Mouse (Mus musculus) MEL (cell line): ENCODE measurements around the gene Cntfr.

Experiments
- CTCF ChIP-seq, 3 experiments: IDR thresholded peaks in 2 of 3; conservative IDR thresholded peaks in 1 of 3; 2 replicates each; pipeline ENCODE4 v1.5.1; 2011 to 2012; ENCODE audit warnings: low read length in 3 of 3, low read depth in 2 of 3, mild to moderate bottlenecking in 2 of 3, improper control_type of control experiment in 1 of 3, inconsistent platforms in 1 of 3, mixed read lengths in 1 of 3, moderate library complexity in 1 of 3; ENCODE audit not compliant: control insufficient read depth in 1 of 3, insufficient read depth in 1 of 3, poor library complexity in 1 of 3, severe bottlenecking in 1 of 3
- EP300 ChIP-seq, 2 experiments: IDR thresholded peaks; 2 replicates each; pipeline ENCODE4 v1.6.1; 2011; ENCODE audit warnings: improper control_type of control experiment in 2 of 2, low read length in 2 of 2, low read depth in 1 of 2, mild to moderate bottlenecking in 1 of 2
- ETS1 ChIP-seq: IDR thresholded peaks from 2 replicates; pipeline ENCODE4 v1.6.1; 2012; ENCODE audit warnings: low read depth, mild to moderate bottlenecking, inconsistent platforms, low read length, improper control_type of control experiment, moderate library complexity
- GATA1 ChIP-seq: IDR thresholded peaks from 2 replicates; pipeline ENCODE4 v1.6.1; 2011; ENCODE audit warnings: low read depth, low read length, improper control_type of control experiment
- KAT2A ChIP-seq: conservative IDR thresholded peaks from 2 replicates; pipeline ENCODE4 v1.6.1; 2012; ENCODE audit warnings: low read depth, low read length, improper control_type of control experiment, inconsistent platforms
- MAX ChIP-seq: IDR thresholded peaks from 2 replicates; pipeline ENCODE4 v1.6.1; 2011; ENCODE audit warnings: low read length, improper control_type of control experiment
- MAZ ChIP-seq: IDR thresholded peaks from 2 replicates; pipeline ENCODE4 v1.6.1; 2012; ENCODE audit warnings: low read depth, mild to moderate bottlenecking, inconsistent platforms, low read length, improper control_type of control experiment
- MEF2A ChIP-seq: IDR thresholded peaks from 2 replicates; pipeline ENCODE4 v1.6.1; 2014; ENCODE audit warnings: low read depth, mild to moderate bottlenecking, inconsistent platforms, low read length, improper control_type of control experiment; ENCODE audit not compliant: poor library complexity, insufficient replicate concordance, severe bottlenecking; ENCODE audit errors: extremely low read depth
- MYC ChIP-seq: IDR thresholded peaks from 2 replicates; pipeline ENCODE4 v1.6.1; 2011; ENCODE audit warnings: low read depth, mild to moderate bottlenecking, low read length, improper control_type of control experiment, moderate library complexity
- POLR2A ChIP-seq, 2 experiments: IDR thresholded peaks; 2 replicates each; pipeline ENCODE4 v1.6.1; 2011 to 2012; ENCODE audit warnings: low read length in 2 of 2, mild to moderate bottlenecking in 2 of 2, control low read depth in 1 of 2, improper control_type of control experiment in 1 of 2, low read depth in 1 of 2, moderate library complexity in 1 of 2; ENCODE audit not compliant: control insufficient read depth in 1 of 2, insufficient read depth in 1 of 2, poor library complexity in 1 of 2
- POLR2AphosphoS2 ChIP-seq: IDR thresholded peaks from 2 replicates; pipeline ENCODE4 v1.6.1; 2011; ENCODE audit warnings: low read length, improper control_type of control experiment
- RCOR1 ChIP-seq: IDR thresholded peaks from 2 replicates; pipeline ENCODE4 v1.6.1; 2012; ENCODE audit warnings: low read depth, mild to moderate bottlenecking, inconsistent platforms, low read length, improper control_type of control experiment
- TAL1 ChIP-seq: IDR thresholded peaks from 2 replicates; pipeline ENCODE4 v1.6.1; 2012; ENCODE audit warnings: mild to moderate bottlenecking, inconsistent platforms, low read length, moderate library complexity, mixed read lengths

DNA sequence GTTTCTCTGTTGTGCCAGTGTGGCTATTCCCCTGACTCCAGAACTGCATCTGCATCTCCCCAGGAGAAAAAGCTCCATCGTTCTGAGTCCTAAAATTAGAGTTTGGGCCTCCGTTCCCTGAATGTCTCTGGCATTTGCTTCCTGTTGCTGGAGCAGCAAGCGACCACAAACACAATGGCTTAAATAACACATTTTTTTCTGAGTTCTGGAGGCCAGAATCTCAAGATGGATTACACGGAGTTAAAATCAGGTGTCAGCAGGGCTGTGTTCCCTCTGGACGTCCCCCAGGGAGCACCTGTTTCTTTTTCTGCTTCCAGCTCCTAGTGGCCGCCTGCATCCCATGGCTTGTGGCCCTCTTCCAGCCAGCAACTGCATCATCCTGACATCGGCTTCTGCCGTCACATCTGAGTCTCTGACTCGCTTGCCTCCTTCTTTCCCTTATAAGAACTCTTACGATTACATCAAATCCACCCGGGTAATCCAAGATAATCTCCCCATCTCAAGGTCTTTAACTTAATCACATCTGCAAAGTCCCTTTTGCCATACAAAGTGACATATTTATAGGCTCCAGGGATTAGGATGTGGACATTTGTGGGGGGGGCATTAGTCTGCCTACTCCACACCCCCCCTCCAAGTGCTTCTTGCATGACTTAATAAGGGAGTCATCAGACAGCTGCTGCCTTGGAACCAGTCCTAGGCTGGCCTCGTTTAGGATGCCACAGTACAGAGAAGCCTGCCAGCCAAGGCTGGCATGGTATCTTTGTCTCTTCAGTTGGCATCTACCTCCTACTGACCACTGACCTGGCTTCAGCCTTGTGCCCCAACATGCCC is 77.8 kb downstream of the Cntfr start:
- no peak for TF ChIP-seq KAT2A
- TF ChIP-seq CTCF (IDR thresholded peaks at IDR 0.05 in 2 of 3, conservative IDR thresholded peaks at IDR 0.05 in 1 of 3; ENCODE audit: control insufficient read depth in 1 of 3, insufficient read depth in 1 of 3, low read depth in 2 of 3, low read length in 3 of 3, poor library complexity in 1 of 3, severe bottlenecking in 1 of 3): no peak
- no peak for TF ChIP-seq MAZ
- no peak for TF ChIP-seq EP300 (IDR thresholded peaks at IDR 0.05; ENCODE audit: low read depth in 1 of 2, low read length in 2 of 2)
- TF ChIP-seq GATA1: no peak
- TF ChIP-seq MAX: no peak
- no peak for TF ChIP-seq MEF2A
- TF ChIP-seq POLR2A (IDR thresholded peaks at IDR 0.05; ENCODE audit: control insufficient read depth in 1 of 2, insufficient read depth in 1 of 2, low read depth in 1 of 2, low read length in 2 of 2, poor library complexity in 1 of 2): no peak
- no peak for TF ChIP-seq TAL1
- TF ChIP-seq ETS1: no peak
- TF ChIP-seq MYC: no peak
- TF ChIP-seq POLR2AphosphoS2: no peak
- no peak for TF ChIP-seq RCOR1
